Mouse (Mus musculus) kidney, postnatal 0 days (tissue): ENCODE results near the gene Rbp3. TPM values are rescaled to one million over a fixed set of nuclear protein-coding genes. Genes with fewer than 3 reads are reported as not detected.

ENCODE experiments used
- ATAC-seq: fragments of 200-750 bp; cut with Nextera tagmentation; replicated peaks from 2 replicates; pipeline ENCODE4 v1.8.0; 2017; ENCODE audit warnings: low read depth, moderate number of reproducible peaks, moderate TSS enrichment, moderate library complexity; ENCODE audit not compliant: low FRiP score
- DNase-seq: peaks from one replicate; pipeline ENCODE4 v3.0.0-alpha.2; 2016; ENCODE audit warnings: low spot score
- H3K27ac ChIP-seq: fragments of 300-500 bp; sonication (generic); 2 replicates; pipeline ENCODE4 v1.5.1; 2014; ENCODE audit warnings: mild to moderate bottlenecking
- H3K27me3 ChIP-seq: fragments of 300-500 bp; sonication (generic); 2 replicates; pipeline ENCODE4 v1.6.1; 2014; ENCODE audit warnings: low read length, mixed read lengths; ENCODE audit not compliant: insufficient read depth
- H3K36me3 ChIP-seq: fragments of 300-500 bp; sonication (generic); 2 replicates; pipeline ENCODE4 v1.6.1; 2014; ENCODE audit warnings: low read length, mixed read lengths; ENCODE audit not compliant: insufficient read depth
- H3K4me1 ChIP-seq: fragments of 300-500 bp; sonication (generic); replicated peaks from 2 replicates; pipeline ENCODE4 v1.6.1; 2014; ENCODE audit warnings: antibody characterized with exemption, low read length, mixed read lengths; ENCODE audit not compliant: insufficient read depth
- H3K4me2 ChIP-seq: fragments of 300-500 bp; sonication (generic); 2 replicates; pipeline ENCODE4 v1.6.1; 2014; ENCODE audit warnings: mild to moderate bottlenecking, low read length, moderate library complexity, mixed read lengths
- H3K4me3 ChIP-seq: fragments of 300-500 bp; sonication (generic); replicated peaks from 2 replicates; pipeline ENCODE4 v1.5.1; 2014; ENCODE audit warnings: low read depth, low read length
- H3K9ac ChIP-seq: fragments of 300-500 bp; sonication (generic); 2 replicates; pipeline ENCODE4 v1.6.1; 2014; ENCODE audit warnings: low read depth, low read length
- H3K9me3 ChIP-seq: fragments of 300-500 bp; sonication (generic); replicated peaks from 2 replicates; pipeline ENCODE4 v1.6.1; 2016; ENCODE audit warnings: low read length, inconsistent platforms, mixed read lengths
- CTCF ChIP-seq: IDR thresholded peaks from 2 replicates; pipeline ENCODE4 v1.5.1; 2016; ENCODE audit warnings: antibody characterized with exemption, low read depth, mild to moderate bottlenecking, moderate library complexity
- WGBS: fragments of 180-500 bp; shearing (Covaris S2); extraction: QIAGEN DNeasy Blood & Tissue Kit; methylation state at CpG from one replicate; pipeline ENCODE4 v1.1.7; 2014; 5-methylcytosine and 5-hydroxymethylcytosine counted together
- polyA plus RNA-seq: library from polyadenylated mRNA; unstranded; fragments of >200 nt; fragmentation: Nextera tagmentation; extraction: Ambion mirVana; gene quantifications from 2 replicates; pipeline ENCODE4 v1.2.1, GENCODE M21; 2015

Gene Rbp3
- polyA plus RNA-seq, 1 experiment from 2014 or later = not detected

- ATAC-seq = no peak
- Histone ChIP-seq H3K4me3 (no peak overlapping the region), H3K4me1 (no peaks in the 10 kb centered on the region), H3K4me2 (no peak overlapping the region), H3K27me3 (no peaks in the 10 kb centered on the region), H3K27ac (no peak overlapping the region), H3K9me3 (no peaks in the 10 kb centered on the region), H3K9ac (no peak overlapping the region), H3K36me3 (no peaks in the 10 kb centered on the region)
- TF ChIP-seq CTCF = no peak
- WGBS = 83% methylated on average over 9 of the region's 9 CpGs
- DNase-seq = no peak
Observed at GRCm38 (mm10) chr14:33993051-33993450, 39.2 kb downstream of the Rbp3 start.

GRCm38 (mm10) chr14:33993521-33994289 is 39.9 kb downstream of the Rbp3 start:
- Histone ChIP-seq H3K4me2 (no peak overlapping the region), H3K4me3 (no peak overlapping the region), H3K9me3 (no peaks in the 10 kb centered on the region), H3K36me3 (no peaks in the 10 kb centered on the region), H3K27ac (no peak overlapping the region), H3K27me3 (no peaks in the 10 kb centered on the region), H3K9ac (no peak overlapping the region), H3K4me1 (no peaks in the 10 kb centered on the region)
- 87% methylated on average over 6 of the region's 6 CpGs for WGBS
- ATAC-seq (no peak), DNase-seq (no peak)
- no peak for TF ChIP-seq CTCF

- no peak for ATAC-seq
Observed at GRCm38 (mm10) chr14:33997427-33997826, 43.6 kb downstream of the Rbp3 start.

GRCm38 (mm10) chr14:34000076-34000475 is 46.3 kb downstream of the Rbp3 start:
- no peak for TF ChIP-seq CTCF
- no peak overlapping the region for H3K27ac ChIP-seq
- no peak overlapping the region for H3K9ac ChIP-seq
- no peak overlapping the region for H3K4me2 ChIP-seq
- no peaks in the 10 kb centered on the region for H3K36me3 ChIP-seq
- no peaks in the 10 kb centered on the region for H3K4me1 ChIP-seq
- no peak for DNase-seq
- no peak overlapping the region for H3K4me3 ChIP-seq
- no peak for ATAC-seq
- no peaks in the 10 kb centered on the region for H3K27me3 ChIP-seq
- no peaks in the 10 kb centered on the region for H3K9me3 ChIP-seq

More at GRCm38 (mm10) chr14:33997427-33997826, 43.6 kb downstream of the Rbp3 start:
- Histone ChIP-seq H3K9me3 (no peaks in the 10 kb centered on the region), H3K27me3 (no peaks in the 10 kb centered on the region), H3K4me1 (no peaks in the 10 kb centered on the region), H3K9ac (no peak overlapping the region), H3K27ac (no peak overlapping the region), H3K4me3 (no peak overlapping the region), H3K4me2 (no peak overlapping the region), H3K36me3 (no peaks in the 10 kb centered on the region)
- peak; percentile 36 for DNase-seq
- WGBS = 41% methylated on average over 6 of the region's 6 CpGs
- TF ChIP-seq CTCF = no peak; the same call in 1 of the 2 replicates

- no peak overlapping the region for H3K27ac ChIP-seq
- no peaks in the 10 kb centered on the region for H3K9me3 ChIP-seq
- H3K4me3 ChIP-seq = no peak overlapping the region
- ATAC-seq (no peak), DNase-seq (no peak)
- no peak for TF ChIP-seq CTCF
- H3K4me1 ChIP-seq = no peaks in the 10 kb centered on the region
- no peak overlapping the region for H3K9ac ChIP-seq
- no peak overlapping the region for H3K4me2 ChIP-seq
- no peaks in the 10 kb centered on the region for H3K27me3 ChIP-seq
- H3K36me3 ChIP-seq = no peaks in the 10 kb centered on the region
Observed at GRCm38 (mm10) chr14:34001445-34001844, 47.6 kb downstream of the Rbp3 start.

- H3K4me1 ChIP-seq = no peaks in the 10 kb centered on the region
- H3K9me3 ChIP-seq = no peaks in the 10 kb centered on the region
- no peaks in the 10 kb centered on the region for H3K36me3 ChIP-seq
- H3K27ac ChIP-seq = no peak overlapping the region
- H3K4me3 ChIP-seq = no peak overlapping the region
- no peak overlapping the region for H3K4me2 ChIP-seq
- no peak overlapping the region for H3K9ac ChIP-seq
- ATAC-seq (no peak), DNase-seq (no peak)
- WGBS = 91% methylated on average over 5 of the region's 5 CpGs
- TF ChIP-seq CTCF = no peak
- no peaks in the 10 kb centered on the region for H3K27me3 ChIP-seq
Observed at GRCm38 (mm10) chr14:34002358-34002757, 48.6 kb downstream of the Rbp3 start.

Other genes starting within 250 kb of the Rbp3 start
- gene Gdf10, start 30.4 kb upstream of the Rbp3 start, polyA plus RNA-seq = 2.6 and 3.1 TPM in 2 replicates
- gene Gdf2, start 13.0 kb upstream of the Rbp3 start, polyA plus RNA-seq = not detected in 2 replicates
- not detected in 2 replicates for gene Zfp488, start 24.8 kb downstream of the Rbp3 start, polyA plus RNA-seq
- gene Gm30083, start 61.2 kb downstream of the Rbp3 start, polyA plus RNA-seq = not detected in 2 replicates
- gene Gm5460, start 62.8 kb downstream of the Rbp3 start, polyA plus RNA-seq = not detected in 2 replicates
- gene Antxrl, start 98.7 kb downstream of the Rbp3 start, polyA plus RNA-seq = not detected in 2 replicates
- gene Anxa8, start 132.0 kb downstream of the Rbp3 start, polyA plus RNA-seq = 1.4 and 2.2 TPM in 2 replicates
- gene A630023A22Rik, start 148.8 kb downstream of the Rbp3 start, polyA plus RNA-seq = not detected in 2 replicates
- 0.09 and 0.19 TPM in 2 replicates for gene Npy4r, start 198.5 kb downstream of the Rbp3 start, polyA plus RNA-seq
- gene Gprin2, start 247.7 kb downstream of the Rbp3 start, polyA plus RNA-seq = 0.62 and 0.79 TPM in 2 replicates